Mouse (Mus musculus): ENCODE measurements around the gene Sgms1. TPM values are rescaled to one million over a fixed set of nuclear protein-coding genes. Genes with fewer than 3 reads are reported as not detected.

The Sgms1 gene
- total RNA-seq, 2 experiments from 2014 or later = 53.8 to 62.8 TPM

GRCm38 (mm10) chr19:32189961-32190360 is 199.6 kb downstream of the Sgms1 start:
- TF ChIP-seq CTCF (IDR thresholded peaks at IDR 0.05) = no peak
- DNase-seq = no peak

GRCm38 (mm10) chr19:32189036-32189436 is 200.5 kb downstream of the Sgms1 start:
- DNase-seq = no peak
- H3K27ac ChIP-seq = peak overlapping the region; percentile 67
- intact Hi-C loops (cut with DNase I) = no loop called here

More at GRCm38 (mm10) chr19:32189961-32190360, 199.6 kb downstream of the Sgms1 start:
- Histone ChIP-seq H3K4me3 (no peak overlapping the region), H3K27ac (no peak overlapping the region)
- intact Hi-C loops (cut with DNase I) = no loop called here

GRCm38 (mm10) chr19:32186594-32187092 is 202.9 kb downstream of the Sgms1 start:
- Histone ChIP-seq H3K27ac (peak overlapping the region; percentile 82), H3K4me3 (peak overlapping the region; percentile 23)
- no peak for DNase-seq
- no peak for TF ChIP-seq CTCF (IDR thresholded peaks at IDR 0.05)
- intact Hi-C loops (cut with DNase I) = no loop called here

More at GRCm38 (mm10) chr19:32189036-32189436, 200.5 kb downstream of the Sgms1 start:
- no peak overlapping the region for H3K4me3 ChIP-seq
- no peak for TF ChIP-seq CTCF (IDR thresholded peaks at IDR 0.05)

DNA sequence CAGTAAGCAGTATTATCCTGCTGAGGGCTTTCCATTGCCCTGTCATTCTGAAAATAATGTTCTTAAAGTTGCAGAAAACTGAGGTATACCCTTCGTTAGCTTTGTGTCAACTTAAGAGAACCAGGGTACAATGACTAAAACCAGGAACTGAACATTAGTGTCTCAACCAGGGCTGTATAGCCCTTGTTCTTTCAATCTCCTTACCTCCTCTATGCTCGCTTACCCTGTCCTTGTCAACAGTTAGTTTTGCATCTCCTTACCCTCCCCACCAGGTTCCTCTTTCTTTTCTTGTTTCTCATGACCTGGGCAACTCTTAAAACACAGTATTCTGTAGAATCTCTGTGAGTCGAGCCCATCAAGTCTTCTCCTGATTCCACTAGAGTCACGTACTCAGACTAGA is 206.5 kb downstream of the Sgms1 start:
- H3K27ac ChIP-seq = peak overlapping the region; percentile 91
- intact Hi-C loops (cut with DNase I) = no loop called here

GRCm38 (mm10) chr19:32182471-32182870 is 207.0 kb downstream of the Sgms1 start:
- Histone ChIP-seq H3K4me3 (no peak overlapping the region), H3K27ac (peak overlapping the region; percentile 91)
- intact Hi-C loops (cut with DNase I) = no loop called here
- no peak for DNase-seq
- TF ChIP-seq CTCF (IDR thresholded peaks at IDR 0.05) = no peak

More for the DNA sequence above, 206.5 kb downstream of the Sgms1 start:
- no peak for TF ChIP-seq CTCF (IDR thresholded peaks at IDR 0.05)
- H3K4me3 ChIP-seq = no peak overlapping the region
- DNase-seq = no peak

GRCm38 (mm10) chr19:32181721-32182394 is 207.7 kb downstream of the Sgms1 start:
- Histone ChIP-seq H3K27ac (peak overlapping the region; percentile 91), H3K4me3 (peak overlapping the region; percentile 48)
- intact Hi-C loops (cut with DNase I) = no loop called here
- no peak for DNase-seq
- TF ChIP-seq CTCF (IDR thresholded peaks at IDR 0.05) = no peak

- peak overlapping the region; percentile 91 for H3K27ac ChIP-seq
- no peak for TF ChIP-seq CTCF (IDR thresholded peaks at IDR 0.05)
- H3K4me3 ChIP-seq = peak overlapping the region; percentile 49
- peak; percentile 75 for DNase-seq
- intact Hi-C loops (cut with DNase I) = no loop called here
Measured at GRCm38 (mm10) chr19:32180756-32181674, 208.5 kb downstream of the Sgms1 start.

- peak; percentile 54 for DNase-seq
- Histone ChIP-seq H3K27ac (peak overlapping the region; percentile 91), H3K4me3 (peak overlapping the region; percentile 49)
- intact Hi-C loops (cut with DNase I) = no loop called here
- TF ChIP-seq CTCF (IDR thresholded peaks at IDR 0.05) = no peak
Measured at GRCm38 (mm10) chr19:32179978-32180413, 209.5 kb downstream of the Sgms1 start.

GRCm38 (mm10) chr19:32179514-32179913 is 210.0 kb downstream of the Sgms1 start:
- peak overlapping the region; percentile 91 for H3K27ac ChIP-seq
- intact Hi-C loops (cut with DNase I) = no loop called here
- peak overlapping the region; percentile 49 for H3K4me3 ChIP-seq
- no peak for DNase-seq
- TF ChIP-seq CTCF (IDR thresholded peaks at IDR 0.05) = no peak

GRCm38 (mm10) chr19:32178161-32178560 is 211.4 kb downstream of the Sgms1 start:
- intact Hi-C loops (cut with DNase I) = no loop called here
- no peak for TF ChIP-seq CTCF (IDR thresholded peaks at IDR 0.05)
- H3K4me3 ChIP-seq = peak overlapping the region; percentile 0
- no peak for DNase-seq
- H3K27ac ChIP-seq = peak overlapping the region; percentile 91

- DNase-seq = no peak
- intact Hi-C loops (cut with DNase I) = no loop called here
- H3K27ac ChIP-seq = peak overlapping the region; percentile 58; the same call in 1 of the 2 replicates
- TF ChIP-seq CTCF (IDR thresholded peaks at IDR 0.05) = no peak
- H3K4me3 ChIP-seq = no peak overlapping the region
Measured at GRCm38 (mm10) chr19:32176458-32176857, 213.1 kb downstream of the Sgms1 start.

DNA sequence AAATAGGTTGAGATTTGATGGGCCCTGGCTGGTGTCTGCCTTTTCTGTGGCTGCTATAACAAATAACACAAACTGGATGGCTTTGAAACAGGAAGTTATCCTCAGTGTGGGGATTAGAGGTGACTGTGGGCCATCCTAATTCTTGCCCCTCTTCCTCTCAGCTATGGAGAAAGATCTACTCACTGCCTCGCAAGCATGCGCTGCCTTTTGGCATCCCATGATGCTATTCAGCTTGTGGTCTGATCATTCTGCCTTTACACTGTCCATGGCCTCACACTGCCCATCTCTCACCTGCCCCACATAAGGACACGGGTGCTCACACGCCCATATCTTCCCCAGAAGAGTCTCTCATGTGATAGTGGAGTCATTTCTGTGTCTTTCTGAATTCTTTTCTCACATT is 213.5 kb downstream of the Sgms1 start:
- no peak for TF ChIP-seq CTCF (IDR thresholded peaks at IDR 0.05)
- Histone ChIP-seq H3K27ac (peak overlapping the region; percentile 58; the same call in 1 of the 2 replicates), H3K4me3 (no peak overlapping the region)
- intact Hi-C loops (cut with DNase I) = no loop called here
- no peak for DNase-seq

DNA sequence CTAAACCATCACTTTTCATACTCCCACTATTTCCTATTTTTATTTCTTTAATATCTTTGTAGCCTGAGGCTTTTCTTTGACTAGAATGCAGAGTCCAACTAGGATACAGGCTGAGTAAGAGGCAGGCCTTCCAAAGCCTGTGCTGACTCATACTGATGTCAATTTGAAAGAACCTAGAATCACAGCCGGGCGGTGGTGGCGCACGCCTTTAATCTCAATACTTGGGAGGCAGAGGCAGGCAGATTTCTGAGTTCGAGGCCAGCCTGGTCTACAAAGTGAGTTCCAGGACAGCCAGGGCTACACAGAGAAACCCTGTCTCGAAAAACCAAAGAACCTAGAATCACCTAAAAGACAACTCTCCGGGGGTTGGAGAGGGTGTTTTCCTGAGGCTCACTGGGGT is 214.5 kb downstream of the Sgms1 start:
- peak overlapping the region; percentile 70 for H3K27ac ChIP-seq
- no peak overlapping the region for H3K4me3 ChIP-seq
- TF ChIP-seq CTCF (IDR thresholded peaks at IDR 0.05) = no peak
- no peak for DNase-seq
- intact Hi-C loops (cut with DNase I) = no loop called here
